Mouse (Mus musculus) c-Kit-negative CD71-positive TER-119-positive erythroid progenitor cells, embryonic 14.5 days (primary cell): ENCODE results near the gene Spata32.

ENCODE experiments used
- DNase-seq: peaks from one replicate; pipeline ENCODE4 v3.0.0-alpha.2; 2013; ENCODE audit warnings: low read depth, low spot score

Spata32 gene

GRCm38 (mm10) chr11:103217790-103218516 lies at the start of gene Spata32:
Spata32 (minus strand) TSS chr11:103218432.
- no peak for DNase-seq

GRCm38 (mm10) chr11:103267346-103268219 lies 49.4 kb upstream of the Spata32 start, which contains the start of gene Map3k14:
Map3k14 (minus strand) TSS chr11:103267472.
- peak; percentile 80 for DNase-seq

- DNase-seq: no peak
These were observed 48.6 kb upstream of the Spata32 start for GRCm38 (mm10) chr11:103266729-103267345.

GRCm38 (mm10) chr11:103265856-103266255 lies 47.6 kb upstream of the Spata32 start:
- DNase-seq: no peak

- no peak for DNase-seq
These were observed 47.0 kb upstream of the Spata32 start for GRCm38 (mm10) chr11:103265211-103265610.

GRCm38 (mm10) chr11:103264427-103265005 lies 46.3 kb upstream of the Spata32 start:
- DNase-seq: no peak

- DNase-seq: no peak
These were observed 45.3 kb upstream of the Spata32 start for GRCm38 (mm10) chr11:103263551-103263950.

GRCm38 (mm10) chr11:103262412-103263267 lies 44.4 kb upstream of the Spata32 start:
- no peak for DNase-seq

GRCm38 (mm10) chr11:103261671-103262411 lies 43.6 kb upstream of the Spata32 start:
- DNase-seq: no peak

GRCm38 (mm10) chr11:103260515-103261192 lies 42.4 kb upstream of the Spata32 start:
- DNase-seq: no peak

GRCm38 (mm10) chr11:103260034-103260433 lies 41.8 kb upstream of the Spata32 start:
- no peak for DNase-seq

GRCm38 (mm10) chr11:103257938-103258481 lies 39.8 kb upstream of the Spata32 start:
- no peak for DNase-seq

- no peak for DNase-seq
These were observed 35.4 kb upstream of the Spata32 start for GRCm38 (mm10) chr11:103253605-103254004.

- no peak for DNase-seq
These were observed 34.1 kb upstream of the Spata32 start for GRCm38 (mm10) chr11:103252380-103252779.

- no peak for DNase-seq
These were observed 32.1 kb upstream of the Spata32 start for GRCm38 (mm10) chr11:103250324-103250723.

GRCm38 (mm10) chr11:103249509-103249908 lies 31.3 kb upstream of the Spata32 start:
- DNase-seq: no peak

- no peak for DNase-seq
These were observed 30.6 kb upstream of the Spata32 start for GRCm38 (mm10) chr11:103248837-103249236.

GRCm38 (mm10) chr11:103247504-103248177 lies 29.4 kb upstream of the Spata32 start:
- no peak for DNase-seq
